Mouse (Mus musculus) stomach, embryonic 16.5 days (tissue): ENCODE data around the gene Il22ra2. TPM values are rescaled to one million over a fixed set of nuclear protein-coding genes. Genes with fewer than 3 reads are reported as not detected.

Source experiments
- ATAC-seq: fragments of 200-750 bp; cut with Nextera tagmentation; 2 replicates; pipeline ENCODE4 v1.8.0; 2017; ENCODE audit warnings: moderate number of reproducible peaks, moderate TSS enrichment; ENCODE audit not compliant: insufficient read depth, low FRiP score
- H3K27ac ChIP-seq: fragments of 300-500 bp; sonication (generic); 2 replicates; pipeline ENCODE4 v1.5.1; 2014; ENCODE audit warnings: low read length
- H3K27me3 ChIP-seq: fragments of 300-500 bp; sonication (generic); 2 replicates; pipeline ENCODE4 v1.6.1; 2014; ENCODE audit warnings: low read length, control low read depth, mixed read lengths; ENCODE audit not compliant: control insufficient read depth, insufficient read depth
- H3K36me3 ChIP-seq: fragments of 300-500 bp; sonication (generic); 2 replicates; pipeline ENCODE4 v1.6.1; 2014; ENCODE audit warnings: low read length; ENCODE audit not compliant: control insufficient read depth, insufficient read depth
- H3K4me1 ChIP-seq: fragments of 300-500 bp; sonication (generic); 2 replicates; pipeline ENCODE4 v1.6.1; 2014; ENCODE audit warnings: low read length, control low read depth, mixed read lengths; ENCODE audit not compliant: control insufficient read depth, insufficient read depth
- H3K4me2 ChIP-seq: fragments of 300-500 bp; sonication (generic); 2 replicates; pipeline ENCODE4 v1.6.1; 2014; ENCODE audit warnings: low read depth, low read length, mixed read lengths
- H3K4me3 ChIP-seq: fragments of 300-500 bp; sonication (generic); replicated peaks from 2 replicates; pipeline ENCODE4 v1.5.1; 2014; ENCODE audit warnings: mild to moderate bottlenecking, low read length
- H3K9ac ChIP-seq: fragments of 300-500 bp; sonication (generic); 2 replicates; pipeline ENCODE4 v1.6.1; 2014; ENCODE audit warnings: low read length
- H3K9me3 ChIP-seq: fragments of 300-500 bp; sonication (generic); replicated peaks from 2 replicates; pipeline ENCODE4 v1.6.1; 2016; ENCODE audit warnings: low read length, control low read depth; ENCODE audit not compliant: control insufficient read depth
- WGBS: fragments of 180-500 bp; shearing (Covaris S2); extraction: QIAGEN DNeasy Blood & Tissue Kit; methylation state at CpG from one replicate; pipeline ENCODE4 v1.1.7; 2014; 5-methylcytosine and 5-hydroxymethylcytosine counted together
- polyA plus RNA-seq: library from polyadenylated mRNA; unstranded; fragments of >200 nt; fragmentation: Nextera tagmentation; extraction: Ambion mirVana; gene quantifications from 2 replicates; pipeline ENCODE4 v1.2.1, GENCODE M21; 2015

Il22ra2 gene
- polyA plus RNA-seq, 1 experiment from 2014 or later, result not detected

DNA sequence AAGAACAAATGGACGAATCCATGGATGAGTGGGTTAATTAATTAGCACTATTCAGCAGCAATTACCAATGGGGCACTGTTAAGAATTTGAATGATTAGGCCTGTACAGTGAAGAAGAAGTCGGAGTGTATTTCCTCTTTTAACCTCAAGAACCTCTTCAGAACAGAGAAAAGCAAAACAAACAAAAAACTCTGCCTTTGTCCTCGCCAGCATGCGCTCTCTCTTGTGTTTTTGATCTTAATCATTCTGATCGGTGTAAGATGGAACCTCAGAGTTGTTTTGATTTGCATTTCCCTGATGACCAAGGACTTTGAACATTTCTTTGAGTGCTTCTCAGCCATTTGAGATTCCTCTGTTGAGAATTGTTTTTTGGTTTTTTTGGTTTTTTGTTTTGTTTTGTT is 2.1 kb upstream of the Il22ra2 start:
- WGBS, result 65% methylated on average over 5 of the region's 5 CpGs
- ATAC-seq, result no peak

DNA sequence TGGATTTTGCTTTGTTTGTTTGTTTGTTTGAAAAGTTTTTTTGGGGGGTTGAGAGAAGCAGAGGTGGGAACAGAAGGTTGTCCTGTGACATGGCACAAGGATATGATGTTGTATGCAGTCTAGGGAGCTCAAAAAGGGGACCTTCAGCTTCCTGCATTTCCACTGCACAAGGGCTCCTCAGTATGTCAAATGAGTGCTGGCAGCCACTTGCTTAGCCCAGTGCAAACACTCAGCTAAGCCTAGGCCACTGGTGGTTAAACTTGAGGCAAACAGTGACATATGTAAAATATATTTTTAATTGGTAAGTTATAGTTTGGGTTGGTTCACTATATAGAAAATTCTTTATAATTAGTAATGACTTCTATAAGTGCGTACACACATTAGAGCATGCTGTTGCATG is 2.8 kb downstream of the Il22ra2 start:
- H3K4me2 ChIP-seq, result no peak overlapping the region
- no peaks in the 10 kb centered on the region for H3K27me3 ChIP-seq
- ATAC-seq, result no peak
- H3K27ac ChIP-seq, result no peak overlapping the region
- WGBS, result 79% methylated on average over 1 of the region's 1 CpGs
- H3K9me3 ChIP-seq, result no peaks in the 10 kb centered on the region
- H3K4me3 ChIP-seq, result no peak overlapping the region
- no peaks in the 10 kb centered on the region for H3K4me1 ChIP-seq
- no peaks in the 10 kb centered on the region for H3K36me3 ChIP-seq
- no peak overlapping the region for H3K9ac ChIP-seq

More for the DNA sequence above, 2.1 kb upstream of the Il22ra2 start:
- Histone ChIP-seq H3K27ac (no peak overlapping the region), H3K4me2 (no peak overlapping the region), H3K4me3 (no peak overlapping the region), H3K9me3 (no peaks in the 10 kb centered on the region), H3K4me1 (no peaks in the 10 kb centered on the region), H3K9ac (no peak overlapping the region), H3K36me3 (no peaks in the 10 kb centered on the region), H3K27me3 (no peaks in the 10 kb centered on the region)

DNA sequence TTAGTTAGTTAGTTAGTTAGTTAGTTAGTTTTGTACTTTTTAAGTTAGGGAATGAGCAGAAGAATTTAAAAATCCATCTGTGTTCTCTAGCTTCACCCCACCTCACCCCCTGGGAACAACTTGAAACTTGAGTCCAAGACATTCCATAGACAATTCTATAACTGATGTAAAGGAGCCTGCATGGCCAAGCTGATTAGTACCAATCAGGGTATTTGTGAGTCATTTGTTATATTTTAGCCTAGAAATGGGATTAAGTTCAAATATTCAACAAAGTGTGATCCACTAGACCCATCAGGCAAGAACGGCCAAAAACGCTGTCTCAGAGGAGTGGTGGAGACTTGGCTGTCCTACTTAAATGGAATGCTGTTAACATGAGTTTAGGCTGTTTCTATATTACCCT is 5.5 kb downstream of the Il22ra2 start:
- H3K36me3 ChIP-seq, result no peaks in the 10 kb centered on the region
- H3K4me3 ChIP-seq, result no peak overlapping the region
- H3K9ac ChIP-seq, result no peak overlapping the region
- H3K4me1 ChIP-seq, result no peaks in the 10 kb centered on the region
- no peaks in the 10 kb centered on the region for H3K9me3 ChIP-seq
- 70% methylated on average over 2 of the region's 2 CpGs for WGBS
- H3K4me2 ChIP-seq, result no peak overlapping the region
- ATAC-seq, result no peak
- no peak overlapping the region for H3K27ac ChIP-seq
- no peaks in the 10 kb centered on the region for H3K27me3 ChIP-seq

DNA sequence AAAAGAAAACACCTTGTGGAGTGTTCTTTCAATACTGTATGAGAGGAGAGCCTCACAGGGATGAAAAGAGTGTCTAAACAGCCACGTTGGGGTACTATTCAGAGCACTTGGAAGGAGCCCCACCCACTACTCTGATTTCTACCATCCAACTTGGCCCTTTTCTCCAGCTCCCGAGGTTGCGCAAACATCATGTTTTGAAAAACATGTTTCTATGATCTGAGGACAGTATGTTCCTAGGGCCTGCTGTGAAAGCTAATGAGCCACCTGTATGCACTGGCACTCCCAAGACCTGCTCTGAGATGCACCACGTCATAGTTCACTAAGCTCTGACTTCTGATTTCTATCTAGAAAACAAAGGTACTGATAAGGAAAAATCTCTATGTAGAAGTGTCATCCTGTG is 6.0 kb downstream of the Il22ra2 start:
- Histone ChIP-seq H3K27ac (no peak overlapping the region), H3K9me3 (no peaks in the 10 kb centered on the region), H3K4me1 (no peaks in the 10 kb centered on the region), H3K4me3 (no peak overlapping the region), H3K4me2 (no peak overlapping the region), H3K27me3 (no peaks in the 10 kb centered on the region), H3K36me3 (no peaks in the 10 kb centered on the region), H3K9ac (no peak overlapping the region)
- no peak for ATAC-seq
- WGBS, result 75% methylated on average over 4 of the region's 4 CpGs

DNA sequence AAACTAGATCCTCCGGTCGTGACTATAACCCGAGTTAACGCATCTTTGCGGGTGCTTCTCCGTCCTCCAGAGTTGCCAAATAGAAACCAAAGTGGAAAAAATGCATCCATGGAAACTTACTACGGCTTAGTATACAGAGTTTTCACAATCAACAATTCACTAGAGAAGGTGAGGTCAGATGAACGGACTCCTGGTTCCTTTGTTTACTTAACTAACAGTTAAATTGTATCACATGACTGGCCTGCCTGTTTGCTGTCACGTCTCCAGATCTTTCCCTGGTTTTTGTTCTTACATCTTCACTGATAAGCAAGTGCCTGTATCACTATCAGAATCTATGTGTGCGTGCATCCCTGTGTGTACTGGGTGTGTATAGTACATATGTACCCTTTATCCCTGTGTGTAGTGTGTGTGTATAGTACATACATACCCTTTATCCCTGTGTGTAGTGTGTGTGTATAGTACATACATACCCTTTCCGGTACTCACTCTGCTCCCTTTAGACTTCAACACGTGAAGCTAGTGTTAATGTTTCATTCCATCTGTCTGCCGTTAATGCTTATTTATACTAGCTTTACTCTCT is 9.9 kb downstream of the Il22ra2 start:
- H3K9me3 ChIP-seq, result no peaks in the 10 kb centered on the region
- H3K4me2 ChIP-seq, result no peak overlapping the region
- no peak overlapping the region for H3K27ac ChIP-seq
- no peak overlapping the region for H3K9ac ChIP-seq
- no peaks in the 10 kb centered on the region for H3K27me3 ChIP-seq
- no peaks in the 10 kb centered on the region for H3K36me3 ChIP-seq
- ATAC-seq, result 0 out of 2 replicates have a peak, but pooled peaks have one; percentile 21
- no peak overlapping the region for H3K4me3 ChIP-seq
- WGBS, result 34% methylated on average over 13 of the region's 13 CpGs
- no peaks in the 10 kb centered on the region for H3K4me1 ChIP-seq

DNA sequence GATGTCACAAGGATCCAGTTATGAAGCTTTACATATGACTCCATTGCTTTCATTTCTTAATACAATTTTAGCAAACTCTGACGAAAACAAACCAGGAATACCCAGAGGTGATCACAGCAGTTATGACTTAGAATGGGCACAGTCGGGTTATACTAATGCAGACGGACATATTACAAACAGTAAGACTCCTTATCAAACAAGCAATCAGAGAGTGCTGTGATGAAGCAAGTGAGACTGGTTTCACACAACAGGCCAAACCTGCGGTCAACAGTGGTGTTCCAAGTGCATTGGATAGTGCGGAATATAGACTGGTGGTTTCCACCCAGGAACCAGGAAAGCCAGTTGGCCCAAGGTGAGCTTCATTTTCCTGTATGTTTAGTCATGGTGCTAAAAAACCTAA is 17.1 kb downstream of the Il22ra2 start:
- Histone ChIP-seq H3K9ac (no peak overlapping the region), H3K36me3 (no peaks in the 10 kb centered on the region), H3K4me1 (no peaks in the 10 kb centered on the region), H3K27me3 (no peaks in the 10 kb centered on the region), H3K27ac (no peak overlapping the region), H3K4me2 (no peak overlapping the region), H3K4me3 (no peak overlapping the region), H3K9me3 (no peaks in the 10 kb centered on the region)
- 85% methylated on average over 5 of the region's 5 CpGs for WGBS
- no peak for ATAC-seq

DNA sequence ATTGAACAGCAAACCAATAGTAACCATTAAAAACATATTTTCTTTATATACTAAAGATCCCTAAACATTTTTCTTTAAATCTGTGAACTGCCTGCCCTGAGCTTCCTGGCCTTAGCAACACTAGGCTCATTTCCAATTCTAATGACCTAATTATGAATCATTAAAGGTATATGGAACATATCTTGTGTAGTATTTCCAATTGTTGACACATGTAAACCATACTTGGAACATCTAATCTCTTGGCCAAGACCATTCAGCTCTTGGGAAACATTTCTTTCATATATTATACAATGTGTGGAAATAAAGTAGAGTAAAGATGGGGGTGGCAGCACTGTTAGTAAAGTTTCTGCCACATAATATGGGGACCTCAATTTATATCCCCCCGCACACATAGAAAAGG is 17.8 kb downstream of the Il22ra2 start:
- Histone ChIP-seq H3K4me3 (no peak overlapping the region), H3K36me3 (no peaks in the 10 kb centered on the region), H3K9me3 (no peaks in the 10 kb centered on the region), H3K27ac (no peak overlapping the region), H3K27me3 (no peaks in the 10 kb centered on the region), H3K4me2 (no peak overlapping the region), H3K9ac (no peak overlapping the region), H3K4me1 (no peaks in the 10 kb centered on the region)
- WGBS, result 89% methylated on average over 1 of the region's 1 CpGs
- ATAC-seq, result no peak

DNA sequence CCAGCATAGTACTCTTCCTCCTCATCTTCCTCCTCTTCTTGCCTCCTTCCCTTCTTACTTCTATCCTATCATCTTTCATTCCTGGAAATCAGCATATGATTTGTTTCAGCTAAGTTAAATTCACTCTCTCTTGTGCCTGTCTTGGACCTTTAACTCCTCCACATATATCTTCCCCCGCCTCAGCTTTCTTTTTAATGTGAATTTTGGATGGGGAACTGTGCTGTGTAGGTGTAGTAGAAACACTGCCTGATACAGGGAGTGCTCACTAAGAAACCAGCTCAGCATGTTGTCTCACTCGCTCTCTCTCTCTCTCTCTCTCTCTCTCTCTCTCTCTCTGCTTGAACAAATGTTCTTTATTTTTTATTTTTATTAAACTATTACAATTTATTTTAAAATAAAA is 23.3 kb downstream of the Il22ra2 start:
- H3K9me3 ChIP-seq, result no peaks in the 10 kb centered on the region
- H3K4me2 ChIP-seq, result no peak overlapping the region
- ATAC-seq, result no peak
- 91% methylated on average over 2 of the region's 2 CpGs for WGBS
- no peak overlapping the region for H3K27ac ChIP-seq
- H3K36me3 ChIP-seq, result no peaks in the 10 kb centered on the region
- H3K4me3 ChIP-seq, result no peak overlapping the region
- H3K27me3 ChIP-seq, result no peaks in the 10 kb centered on the region
- no peaks in the 10 kb centered on the region for H3K4me1 ChIP-seq
- no peak overlapping the region for H3K9ac ChIP-seq

DNA sequence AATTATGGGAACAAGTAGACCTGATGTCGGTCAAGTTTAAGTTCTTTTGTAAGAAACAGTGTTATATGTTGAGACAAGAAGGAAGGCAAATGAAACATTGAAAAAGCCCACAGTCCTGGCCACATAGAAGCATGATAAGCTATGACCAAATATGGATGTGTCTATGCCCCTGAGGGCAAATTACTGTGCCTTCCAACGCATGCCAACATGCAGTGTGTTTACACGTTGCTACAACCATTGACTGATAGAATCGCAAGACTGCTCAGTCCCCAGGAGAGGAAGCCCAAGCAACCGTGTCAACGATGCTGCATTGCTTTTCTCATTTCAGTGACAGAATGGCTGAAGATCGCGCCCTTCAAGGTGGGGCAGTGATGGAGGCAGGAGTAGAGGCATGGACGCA is 35.6 kb downstream of the Il22ra2 start:
- H3K4me3 ChIP-seq, result no peak overlapping the region
- no peaks in the 10 kb centered on the region for H3K4me1 ChIP-seq
- no peaks in the 10 kb centered on the region for H3K27me3 ChIP-seq
- no peak overlapping the region for H3K4me2 ChIP-seq
- no peaks in the 10 kb centered on the region for H3K36me3 ChIP-seq
- H3K9ac ChIP-seq, result no peak overlapping the region
- no peaks in the 10 kb centered on the region for H3K9me3 ChIP-seq
- no peak overlapping the region for H3K27ac ChIP-seq
- no peak for ATAC-seq
- WGBS, result 82% methylated on average over 9 of the region's 9 CpGs

DNA sequence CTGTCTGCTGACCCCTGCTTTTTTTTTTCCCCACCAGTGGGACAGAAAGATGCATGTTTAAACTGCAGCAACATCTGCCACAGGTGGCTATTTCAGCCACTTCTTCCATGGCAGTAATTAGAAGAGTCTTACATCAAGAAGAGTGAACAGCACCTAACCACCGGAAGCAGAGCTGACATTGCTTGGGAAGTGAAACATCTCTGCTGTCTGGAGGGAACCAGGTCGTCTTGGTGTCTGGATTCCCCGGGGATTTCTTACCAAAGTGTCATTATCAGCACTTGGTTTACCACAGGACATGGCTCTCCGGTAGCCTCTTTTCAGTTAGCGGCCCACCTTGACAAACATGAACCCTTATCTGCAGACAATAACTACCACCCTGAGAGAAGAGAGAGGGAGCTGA is 38.2 kb downstream of the Il22ra2 start:
- Histone ChIP-seq H3K36me3 (no peaks in the 10 kb centered on the region), H3K9ac (no peak overlapping the region), H3K4me1 (no peaks in the 10 kb centered on the region), H3K27me3 (no peaks in the 10 kb centered on the region), H3K4me2 (no peak overlapping the region), H3K4me3 (no peak overlapping the region), H3K9me3 (no peaks in the 10 kb centered on the region), H3K27ac (no peak overlapping the region)
- ATAC-seq, result no peak
- 72% methylated on average over 5 of the region's 5 CpGs for WGBS
